Mouse (Mus musculus) mouse trophoblast stem cell (cell line): Measurements from ENCODE around the gene Gm8246.
"Not testable (repeated sequence)": the region's sequence is repeated elsewhere in the genome, so short reads cannot be mapped to it uniquely, and the experiment has no call there.

Experiments used
- in situ Hi-C, 2 experiments: fragments of 300-500 bp; cut with MseI, MboI; formaldehyde crosslinking; loops; 2 replicates in 1 of 2; 3 replicates in 1 of 2; pipeline ENCODE4 v1.15.1; 2025

Gm8246 gene

GRCm38 (mm10) chr14:5477730-5478129, at the start of gene Gm8246:
Gm8246 (minus strand) TSS chr14:5477830.
- in situ Hi-C loops, result not testable (repeated sequence)

GRCm38 (mm10) chr14:5501374-5501773, 23.7 kb upstream of the Gm8246 start, which contains the start of gene Gm3488:
Gm3488 (plus strand) TSS chr14:5501674.
- in situ Hi-C loops, result not testable (repeated sequence)

DNA sequence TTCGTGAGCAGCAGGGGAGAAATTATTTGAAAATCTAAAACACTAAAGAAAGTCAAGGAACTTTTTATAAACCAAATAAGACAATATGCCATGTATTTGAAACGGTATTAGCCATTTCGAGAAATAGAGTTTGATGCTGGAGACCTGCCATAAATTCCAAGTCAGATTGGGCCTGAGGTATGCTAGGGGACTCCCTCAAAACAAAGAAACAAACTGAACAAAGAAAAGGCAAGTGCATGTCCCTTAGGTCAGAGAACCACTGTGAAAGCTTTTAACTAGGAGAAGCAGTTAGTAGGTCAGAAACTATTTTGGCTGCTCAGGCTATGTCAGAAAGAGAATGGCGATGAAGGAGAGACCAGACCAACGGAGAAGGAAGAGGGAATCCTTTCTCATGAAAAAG, 6.3 kb upstream of the Gm8246 start, which contains the start of gene Gm3187:
Gm3187 (plus strand) TSS at position 301 of the 400 bp plus-strand sequence.
- in situ Hi-C loops, result not testable (repeated sequence)

GRCm38 (mm10) chr14:5460469-5460868, 17.2 kb downstream of the Gm8246 start:
- in situ Hi-C loops, result not testable (repeated sequence)

DNA sequence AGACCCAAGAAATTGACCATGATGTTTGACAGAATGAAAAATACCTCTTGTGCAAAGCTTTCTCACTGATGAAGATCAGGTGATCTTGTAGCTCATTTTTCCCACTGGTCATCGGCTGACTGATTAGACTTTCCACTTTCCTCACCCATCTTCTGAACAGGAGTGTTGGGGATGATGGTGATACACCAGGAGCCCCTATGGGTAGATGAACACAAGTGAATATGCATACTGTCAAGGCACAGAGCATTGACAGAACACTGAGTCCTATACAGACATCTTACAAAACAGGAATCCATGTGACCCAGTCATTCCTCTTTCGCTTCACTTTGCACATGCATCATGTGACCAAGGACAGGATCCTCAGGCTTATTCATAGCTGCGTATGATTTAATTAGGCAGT, 22.3 kb downstream of the Gm8246 start, which contains the start of gene Gm3194:
Gm3194 (minus strand) TSS at position 101 of the 400 bp plus-strand sequence.
- in situ Hi-C loops, result not testable (repeated sequence)
